Mouse (Mus musculus) neural tube, embryonic 15.5 days (tissue): ENCODE results near the gene Clic1. TPM values are rescaled to one million over a fixed set of nuclear protein-coding genes. Genes with fewer than 3 reads are reported as not detected.
A peak's percentile ranks its signal among the peaks of the same experiment; 100 is the strongest.
"Not testable (repeated sequence)": the region's sequence is repeated elsewhere in the genome, so short reads cannot be mapped to it uniquely, and the experiment has no call there.

Experiments used
- ATAC-seq: fragments of 200-750 bp; cut with Nextera tagmentation; 2 replicates; pipeline ENCODE4 v1.8.0; 2017; ENCODE audit warnings: mild to moderate bottlenecking, moderate TSS enrichment, moderate library complexity; ENCODE audit not compliant: low FRiP score
- H3K27ac ChIP-seq: fragments of 300-500 bp; sonication (generic); replicated peaks from 2 replicates; pipeline ENCODE4 v1.5.1; 2015; ENCODE audit warnings: mild to moderate bottlenecking, inconsistent platforms
- H3K27me3 ChIP-seq: fragments of 300-500 bp; sonication (generic); replicated peaks from 2 replicates; pipeline ENCODE4 v1.6.1; 2015; ENCODE audit warnings: inconsistent platforms
- H3K36me3 ChIP-seq: fragments of 300-500 bp; sonication (generic); 2 replicates; pipeline ENCODE4 v1.6.1; 2015; ENCODE audit warnings: inconsistent platforms
- H3K4me1 ChIP-seq: fragments of 300-500 bp; sonication (generic); 2 replicates; pipeline ENCODE4 v1.6.1; 2015; ENCODE audit warnings: inconsistent platforms
- H3K4me2 ChIP-seq: fragments of 300-500 bp; sonication (generic); 2 replicates; pipeline ENCODE4 v1.6.1; 2015; ENCODE audit warnings: inconsistent platforms, mild to moderate bottlenecking, moderate library complexity
- H3K4me3 ChIP-seq: fragments of 300-500 bp; sonication (generic); replicated peaks from 2 replicates; pipeline ENCODE4 v1.5.1; 2015; ENCODE audit warnings: mild to moderate bottlenecking, inconsistent platforms
- H3K9ac ChIP-seq: fragments of 300-500 bp; sonication (generic); replicated peaks from 2 replicates; pipeline ENCODE4 v1.6.1; 2015; ENCODE audit warnings: mild to moderate bottlenecking, inconsistent platforms
- H3K9me3 ChIP-seq: fragments of 300-500 bp; sonication (generic); replicated peaks from 2 replicates; pipeline ENCODE4 v1.6.1; 2016; ENCODE audit warnings: inconsistent platforms
- WGBS: fragments of 180-500 bp; shearing (Covaris S2); methylation state at CpG from one replicate; pipeline ENCODE4 v1.1.7; 2015; ENCODE audit warnings: mixed read lengths; 5-methylcytosine and 5-hydroxymethylcytosine counted together
- polyA plus RNA-seq: library from polyadenylated mRNA; unstranded; fragments of >200 nt; fragmentation: Nextera tagmentation; extraction: Ambion mirVana; gene quantifications from 2 replicates; pipeline ENCODE4 v1.2.1, GENCODE M21; 2015

Clic1 gene
- polyA plus RNA-seq, 1 experiment from 2014 or later = 76.6 TPM

DNA sequence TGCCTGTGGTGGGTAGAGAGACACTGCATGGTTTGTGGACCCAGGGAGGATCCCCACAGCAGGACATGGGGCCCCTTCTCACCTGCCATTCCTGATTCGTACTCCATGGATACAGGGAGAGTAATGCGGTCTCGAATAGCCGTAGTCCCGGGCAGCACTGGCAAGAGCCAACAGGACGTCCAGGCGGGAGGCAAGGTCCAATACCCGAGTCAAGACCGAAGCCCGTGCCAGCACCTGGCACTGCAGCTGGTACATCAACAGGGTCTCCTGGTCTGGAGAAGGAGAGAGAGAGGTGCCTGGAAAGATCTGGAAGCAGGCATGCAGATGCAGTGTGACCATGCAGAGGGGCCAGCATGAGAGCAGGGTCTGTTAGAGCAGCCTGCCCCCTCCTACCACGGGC, 18.5 kb upstream of the Clic1 start:
- Histone ChIP-seq H3K27ac (no peak overlapping the region), H3K9me3 (no peaks in the 10 kb centered on the region), H3K4me2 (no peak overlapping the region), H3K9ac (no peak overlapping the region), H3K27me3 (no peaks in the 10 kb centered on the region), H3K36me3 (no peaks in the 10 kb centered on the region), H3K4me1 (peaks cover 16% of the 10 kb centered on the region), H3K4me3 (no peak overlapping the region)
- ATAC-seq = no peak
- WGBS = 91% methylated on average over 11 of the region's 11 CpGs

DNA sequence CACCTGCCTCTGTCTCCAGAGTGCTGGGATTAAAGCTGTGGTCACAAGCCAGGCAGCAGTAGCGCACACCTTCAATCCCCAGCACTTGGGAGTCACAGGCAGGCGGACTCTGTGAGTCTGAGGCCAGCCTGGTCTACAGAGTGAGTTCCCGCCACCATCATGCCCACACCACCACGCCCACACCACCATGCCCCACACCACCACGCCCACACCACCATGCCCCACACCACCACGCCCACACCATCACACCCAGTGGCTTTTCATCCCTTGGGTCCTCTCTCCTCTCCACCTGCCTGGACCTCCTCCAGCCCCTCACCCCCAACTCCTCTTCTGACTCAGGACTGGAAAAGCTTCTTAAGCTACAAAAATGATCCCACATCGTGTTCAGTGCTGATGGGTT, 17.9 kb upstream of the Clic1 start:
- no peak overlapping the region for H3K4me3 ChIP-seq
- 89% methylated on average over 7 of the region's 7 CpGs for WGBS
- ATAC-seq = no peak
- no peak overlapping the region for H3K4me2 ChIP-seq
- H3K27ac ChIP-seq = no peak overlapping the region
- no peak overlapping the region for H3K9ac ChIP-seq
- H3K36me3 ChIP-seq = no peaks in the 10 kb centered on the region
- H3K4me1 ChIP-seq = peaks cover 15% of the 10 kb centered on the region
- no peaks in the 10 kb centered on the region for H3K9me3 ChIP-seq
- H3K27me3 ChIP-seq = no peaks in the 10 kb centered on the region

DNA sequence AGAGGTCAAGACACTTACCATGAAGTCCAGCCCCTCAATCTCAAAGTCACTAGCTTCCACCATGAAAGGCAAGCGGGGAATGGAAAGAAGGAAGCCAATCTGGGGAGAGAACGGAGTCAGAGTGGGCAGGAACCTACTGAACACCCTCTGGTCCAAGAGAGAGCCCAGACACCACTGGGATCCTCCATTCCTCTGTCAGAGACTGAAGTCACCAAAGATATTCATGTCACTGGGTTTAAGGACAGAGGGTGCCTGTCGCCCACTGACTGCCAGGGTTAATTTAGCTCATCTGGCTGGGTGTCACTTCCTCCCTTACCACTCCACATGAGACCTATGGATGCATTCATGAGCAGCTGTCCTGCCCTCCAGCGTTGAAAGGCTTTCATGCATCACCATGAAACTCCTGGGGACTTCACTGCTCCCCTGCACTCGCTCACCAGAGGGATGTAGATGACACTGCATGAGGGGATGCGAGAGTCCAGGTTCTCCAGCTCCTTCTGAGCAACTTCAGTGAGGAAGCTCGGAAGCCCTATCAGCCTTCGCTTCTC, 17.4 kb upstream of the Clic1 start:
- Histone ChIP-seq H3K27ac (no peak overlapping the region), H3K4me1 (peaks cover 12% of the 10 kb centered on the region), H3K4me2 (no peak overlapping the region), H3K36me3 (no peaks in the 10 kb centered on the region), H3K4me3 (no peak overlapping the region), H3K9ac (no peak overlapping the region), H3K27me3 (no peaks in the 10 kb centered on the region), H3K9me3 (no peaks in the 10 kb centered on the region)
- 77% methylated on average over 8 of the region's 8 CpGs for WGBS
- ATAC-seq = no peak

DNA sequence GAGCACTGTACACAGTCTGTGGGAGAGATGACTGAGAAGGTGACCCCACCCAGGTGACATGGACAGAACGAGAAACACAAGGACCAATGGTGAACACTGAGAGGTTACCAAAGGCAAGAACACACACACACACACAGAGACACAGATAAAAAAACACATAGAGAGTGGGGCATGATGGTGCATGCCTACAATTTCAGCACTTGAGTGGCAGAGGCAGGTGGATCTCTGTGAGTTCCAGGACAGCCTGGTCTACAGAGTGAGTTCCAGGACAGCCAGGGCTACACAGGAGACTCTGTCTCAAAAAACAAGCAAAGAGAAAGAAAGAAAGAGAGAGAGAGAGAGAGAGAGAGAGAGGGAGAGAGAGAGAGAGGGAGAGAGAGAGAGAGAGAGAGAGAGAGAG, 16.1 kb upstream of the Clic1 start:
- H3K9me3 ChIP-seq, H3K27ac ChIP-seq, H3K4me3 ChIP-seq, H3K4me2 ChIP-seq, H3K27me3 ChIP-seq, H3K9ac ChIP-seq, ATAC-seq, H3K4me1 ChIP-seq, H3K36me3 ChIP-seq: not testable (repeated sequence)
- 78% methylated on average over 1 of the region's 1 CpGs for WGBS

DNA sequence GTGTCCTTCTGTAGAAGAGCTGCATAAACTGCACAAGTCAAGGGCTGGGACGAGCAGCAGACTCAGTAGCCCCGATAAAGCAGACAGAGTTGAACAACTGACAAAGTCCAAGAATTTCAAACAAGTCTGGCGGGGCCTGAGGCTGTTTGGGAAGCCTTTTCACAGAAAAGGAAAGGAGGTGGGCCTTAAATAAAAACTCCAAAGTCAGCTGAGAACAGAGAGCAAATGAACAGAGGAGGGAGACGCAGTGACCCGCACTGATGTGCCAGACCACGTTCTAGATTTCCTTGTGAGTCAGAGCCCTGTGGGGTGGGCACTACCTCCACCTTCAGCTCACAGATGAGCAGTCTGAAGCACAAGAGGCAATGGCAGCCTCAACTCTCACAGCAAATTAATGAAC, 14.9 kb upstream of the Clic1 start:
- Histone ChIP-seq H3K9ac (no peak overlapping the region), H3K4me1 (peaks cover 5% of the 10 kb centered on the region), H3K27ac (no peak overlapping the region), H3K9me3 (no peaks in the 10 kb centered on the region), H3K36me3 (no peaks in the 10 kb centered on the region), H3K27me3 (no peaks in the 10 kb centered on the region), H3K4me3 (no peak overlapping the region), H3K4me2 (no peak overlapping the region)
- 76% methylated on average over 6 of the region's 6 CpGs for WGBS
- ATAC-seq = no peak

DNA sequence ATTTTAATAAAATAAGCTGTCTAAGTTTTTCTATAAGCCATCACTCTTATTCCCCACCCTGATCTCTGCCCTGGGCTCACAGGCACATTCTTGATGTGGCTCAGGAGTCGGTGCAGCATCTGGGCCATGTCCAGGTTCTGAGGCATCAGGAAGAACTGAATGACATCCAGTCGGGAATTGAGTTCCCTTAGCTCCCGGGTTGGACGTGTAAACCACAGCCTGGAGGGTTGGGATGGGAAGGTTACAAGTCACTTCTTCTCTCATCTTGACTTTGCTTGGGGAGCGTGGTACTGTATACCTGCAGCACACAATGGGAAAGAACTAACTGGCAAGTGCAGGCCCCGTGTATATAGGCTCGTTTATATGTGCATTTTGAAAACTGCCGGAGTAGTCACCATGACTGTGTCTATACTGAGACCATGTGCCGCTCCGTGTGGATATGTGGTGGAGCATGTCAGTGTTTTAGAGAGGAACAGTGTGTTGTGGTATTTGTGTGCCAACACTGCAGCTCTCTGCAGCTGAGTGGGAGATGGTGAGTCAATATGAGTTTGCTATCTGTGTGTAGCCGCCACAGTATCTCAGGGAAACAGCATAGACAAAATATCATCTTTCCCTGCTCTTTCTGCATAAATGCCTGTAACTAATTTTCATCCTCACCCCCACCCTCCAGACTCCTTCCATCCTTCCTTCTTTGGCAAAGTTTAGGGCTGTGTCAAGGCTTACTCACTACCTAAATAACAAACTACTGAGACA, 10.5 kb upstream of the Clic1 start:
- Histone ChIP-seq H3K4me2 (no peak overlapping the region), H3K9ac (no peak overlapping the region), H3K27ac (no peak overlapping the region), H3K9me3 (no peaks in the 10 kb centered on the region), H3K27me3 (no peaks in the 10 kb centered on the region), H3K36me3 (no peaks in the 10 kb centered on the region), H3K4me3 (no peak overlapping the region), H3K4me1 (no peaks in the 10 kb centered on the region)
- no peak for ATAC-seq
- 90% methylated on average over 11 of the region's 11 CpGs for WGBS

DNA sequence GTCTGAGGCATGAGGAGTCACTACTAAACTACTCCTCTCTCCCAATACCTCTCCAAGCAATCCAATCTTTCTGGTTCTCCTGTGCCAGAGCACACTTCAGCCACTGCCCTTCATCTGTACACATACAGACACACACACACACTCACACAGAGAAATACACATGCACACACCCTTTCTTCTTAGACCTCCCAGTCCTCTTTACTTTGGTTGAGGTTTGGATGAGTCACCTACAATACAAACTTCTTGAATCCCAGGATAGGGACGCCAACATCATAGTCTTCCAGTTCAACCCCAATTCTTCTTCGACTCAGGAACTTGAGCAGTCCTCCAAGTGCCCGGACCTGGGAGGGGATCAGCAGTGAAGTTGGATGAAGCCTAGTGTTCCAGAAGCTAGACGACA, 6.0 kb upstream of the Clic1 start:
- H3K4me2 ChIP-seq = no peak overlapping the region
- no peak overlapping the region for H3K9ac ChIP-seq
- no peaks in the 10 kb centered on the region for H3K36me3 ChIP-seq
- 90% methylated on average over 4 of the region's 4 CpGs for WGBS
- no peak overlapping the region for H3K27ac ChIP-seq
- no peak overlapping the region for H3K4me3 ChIP-seq
- H3K27me3 ChIP-seq = no peaks in the 10 kb centered on the region
- no peak for ATAC-seq
- H3K9me3 ChIP-seq = no peaks in the 10 kb centered on the region
- H3K4me1 ChIP-seq = peaks cover 20% of the 10 kb centered on the region

DNA sequence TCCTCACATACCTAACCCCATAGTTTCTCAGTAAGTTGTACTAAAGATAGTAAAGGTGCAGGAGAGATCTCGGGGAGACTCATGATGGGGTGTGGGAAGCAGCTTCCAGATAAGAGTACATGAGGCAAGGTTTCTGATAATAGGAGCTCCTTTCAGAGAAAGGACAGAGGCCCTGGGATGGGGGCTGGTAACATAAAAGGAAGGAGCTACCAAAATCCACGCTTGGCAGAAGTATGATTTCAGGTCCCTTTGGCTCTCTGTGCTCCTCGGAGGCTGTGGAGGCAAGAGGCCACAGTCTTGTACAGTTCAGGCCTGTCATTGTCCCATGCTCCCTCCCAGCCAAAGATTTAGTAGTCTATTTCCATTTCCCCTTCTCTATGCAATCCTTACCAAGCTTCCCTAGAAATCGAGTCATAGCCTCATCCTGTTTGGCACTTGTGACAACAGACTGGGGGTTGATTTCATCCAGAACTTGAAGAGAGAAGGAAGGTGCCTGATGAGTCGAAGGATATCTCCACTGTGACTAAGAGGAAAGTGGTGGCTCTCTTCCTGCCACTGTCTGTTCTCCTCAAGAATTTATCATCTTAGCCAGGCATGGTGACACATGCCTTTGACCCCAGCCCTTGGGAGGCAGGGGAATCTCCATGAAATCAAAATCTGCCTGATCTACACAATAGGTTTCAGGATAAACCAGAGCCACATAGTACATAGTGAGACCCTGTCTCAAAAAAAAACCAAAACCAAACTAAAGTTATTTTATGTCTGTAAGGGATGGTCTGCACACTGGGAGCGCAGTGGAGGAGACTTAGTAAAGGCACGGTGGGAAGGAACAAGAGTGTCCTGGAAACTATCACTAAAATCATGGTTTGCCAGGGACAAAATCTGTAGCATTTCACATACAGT, 4.6 kb upstream of the Clic1 start:
- Histone ChIP-seq H3K4me1 (peaks cover 29% of the 10 kb centered on the region), H3K4me3 (peak overlapping the region; percentile 59)

DNA sequence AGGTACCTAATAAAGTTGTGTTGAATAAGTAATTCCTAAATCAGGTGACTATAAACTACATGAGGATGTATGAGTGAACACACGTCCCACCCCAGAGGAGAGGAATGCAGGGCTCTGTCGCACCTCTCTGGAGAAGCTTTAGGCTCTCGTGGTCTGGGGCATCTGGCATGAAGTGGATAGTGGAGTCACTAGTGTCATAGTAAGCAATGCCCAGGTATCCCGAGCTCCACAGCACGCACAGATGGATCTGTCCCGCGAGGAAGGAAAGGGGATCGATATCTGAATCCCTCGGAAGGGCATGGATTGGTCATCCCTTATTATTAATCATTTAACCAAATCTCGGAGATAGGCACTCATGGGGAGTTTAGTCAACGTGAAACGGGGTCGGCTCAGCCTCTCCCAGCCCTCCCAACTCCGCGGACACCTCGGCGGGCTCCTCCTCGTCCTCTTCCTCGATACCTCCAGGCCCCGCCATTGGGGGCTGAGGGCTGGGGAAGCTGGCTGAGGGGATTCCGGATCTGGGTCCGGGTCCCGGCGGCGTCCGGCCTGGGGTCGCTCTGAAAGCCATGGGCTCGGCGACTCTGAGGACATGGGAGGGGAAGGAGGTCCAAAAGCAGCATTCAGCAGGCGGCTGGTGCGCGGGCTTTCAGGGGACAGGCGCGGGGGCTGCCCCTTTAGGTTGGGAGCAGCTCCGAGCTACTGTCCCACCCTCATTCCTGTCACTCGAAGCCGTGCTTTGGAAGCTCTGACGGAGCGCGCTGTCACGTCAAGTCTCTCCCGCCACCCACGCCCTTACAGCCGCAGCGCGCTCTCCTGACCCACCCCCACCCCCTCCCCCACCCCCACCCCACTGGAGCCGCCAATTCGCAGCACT, 3.7 kb upstream of the Clic1 start:
- Histone ChIP-seq H3K4me2 (peak overlapping the region; percentile 94), H3K27ac (peak overlapping the region; percentile 67), H3K36me3 (no peaks in the 10 kb centered on the region), H3K27me3 (no peaks in the 10 kb centered on the region), H3K4me3 (peak overlapping the region; percentile 59), H3K9me3 (no peaks in the 10 kb centered on the region), H3K9ac (peak overlapping the region; percentile 73), H3K4me1 (peaks cover 33% of the 10 kb centered on the region)
- 6% methylated on average over 47 of the region's 48 CpGs for WGBS
- ATAC-seq = peak; percentile 49

More for the DNA sequence above, 4.6 kb upstream of the Clic1 start:
- Histone ChIP-seq H3K9ac (no peak overlapping the region), H3K27ac (no peak overlapping the region), H3K36me3 (no peaks in the 10 kb centered on the region), H3K27me3 (no peaks in the 10 kb centered on the region), H3K4me2 (peak overlapping the region; percentile 94), H3K9me3 (no peaks in the 10 kb centered on the region)
- no peak for ATAC-seq
- 86% methylated on average over 7 of the region's 7 CpGs for WGBS

DNA sequence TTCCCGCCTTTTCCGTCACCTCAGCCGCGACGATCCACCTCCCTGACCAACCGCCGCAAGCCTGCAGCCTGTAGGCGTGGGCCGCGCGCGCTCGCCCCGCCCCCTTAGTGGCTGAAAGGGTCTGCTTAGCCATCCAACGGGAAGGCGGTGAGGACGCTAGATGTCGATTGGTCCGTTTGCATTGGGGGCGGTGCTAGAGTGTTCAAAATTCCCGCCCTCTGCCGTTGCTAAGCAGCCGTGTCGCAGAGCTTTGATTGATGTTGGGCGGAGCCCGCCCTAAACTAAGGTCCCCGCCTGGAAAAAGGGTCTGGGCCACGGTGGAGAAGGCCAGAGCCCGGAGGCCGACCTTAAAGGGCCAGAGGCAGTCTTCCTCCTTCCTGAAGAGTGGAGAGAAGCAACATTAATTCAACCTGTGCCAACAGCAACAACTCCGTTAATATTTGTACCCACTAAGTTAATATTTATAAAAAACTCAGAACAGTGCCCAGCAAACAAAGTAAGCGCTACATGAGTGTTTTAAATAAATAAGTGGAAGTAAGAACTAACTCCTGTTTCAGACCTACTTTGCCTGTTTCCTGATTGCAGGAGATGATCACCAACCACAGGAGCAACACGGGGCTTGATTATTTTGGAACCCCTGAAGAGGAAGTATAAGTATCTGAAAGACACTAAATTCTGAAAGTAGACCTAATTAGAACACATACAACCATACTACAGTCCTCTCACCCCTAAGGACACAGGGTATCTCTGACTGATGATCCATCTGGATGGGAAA, 2.9 kb upstream of the Clic1 start, which contains the start of gene Msh5:
Gene Msh5 (minus strand): TSS at position 65 of the 775 bp plus-strand sequence.
- peak within 1 kb of the TSS; percentile 59 for H3K4me3 ChIP-seq
- ATAC-seq = peak; percentile 96
- no peaks in the 10 kb centered on the region for H3K27me3 ChIP-seq
- WGBS = 2% methylated on average over 33 of the region's 33 CpGs
- peak within 1 kb of the TSS; percentile 94 for H3K4me2 ChIP-seq
- H3K27ac ChIP-seq = peak within 1 kb of the TSS; percentile 67
- peak within 1 kb of the TSS; percentile 73 for H3K9ac ChIP-seq
- peaks cover 41% of the 10 kb centered on the region for H3K4me1 ChIP-seq
- no peaks in the 10 kb centered on the region for H3K36me3 ChIP-seq
- no peaks in the 10 kb centered on the region for H3K9me3 ChIP-seq
